Mouse (Mus musculus) frontal cortex, postnatal 36 days (tissue): ENCODE data around the gene Btbd35f15.
"Not testable (repeated sequence)": the region's sequence is repeated elsewhere in the genome, so short reads cannot be mapped to it uniquely, and the experiment has no call there.

Experiments used
- DNase-seq, 2 experiments: peaks; one replicate each; pipeline ENCODE4 v3.0.0; 2022; ENCODE audit warnings: low spot score in 2 of 2

The Btbd35f15 gene

GRCm38 (mm10) chrX:33577214-33577613 is at the start of gene Btbd35f15:
Btbd35f15 (minus strand) TSS chrX:33577314.
- not testable (repeated sequence) for DNase-seq
